Mouse (Mus musculus): Measurements from ENCODE around the gene Mcat.

The Mcat gene

DNA sequence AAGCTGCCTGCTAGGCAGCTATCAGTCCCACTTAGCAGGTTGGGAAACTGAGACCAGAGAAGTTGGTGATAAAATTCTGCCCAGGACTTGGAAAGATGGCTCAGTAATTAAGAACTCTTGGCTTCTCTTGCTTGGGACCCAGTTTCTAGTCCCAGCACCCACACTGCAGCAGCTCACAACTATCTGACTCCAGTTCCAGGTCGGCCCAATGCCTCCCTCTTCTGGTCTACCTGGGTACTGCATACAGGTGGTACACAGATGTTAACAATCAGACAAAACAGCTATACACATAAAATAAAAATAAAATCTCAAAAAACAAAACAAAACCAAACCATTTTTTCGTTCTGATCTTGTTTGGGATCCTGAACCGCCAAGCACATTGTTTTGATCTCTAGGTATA, 63.2 kb downstream of the Mcat start:
- peak in 1 of 2 experiments; percentile 26 for DNase-seq

GRCm38 (mm10) chr15:83499211-83499755, 64.3 kb downstream of the Mcat start:
- DNase-seq: peak in 1 of 2 experiments; percentile 25

DNA sequence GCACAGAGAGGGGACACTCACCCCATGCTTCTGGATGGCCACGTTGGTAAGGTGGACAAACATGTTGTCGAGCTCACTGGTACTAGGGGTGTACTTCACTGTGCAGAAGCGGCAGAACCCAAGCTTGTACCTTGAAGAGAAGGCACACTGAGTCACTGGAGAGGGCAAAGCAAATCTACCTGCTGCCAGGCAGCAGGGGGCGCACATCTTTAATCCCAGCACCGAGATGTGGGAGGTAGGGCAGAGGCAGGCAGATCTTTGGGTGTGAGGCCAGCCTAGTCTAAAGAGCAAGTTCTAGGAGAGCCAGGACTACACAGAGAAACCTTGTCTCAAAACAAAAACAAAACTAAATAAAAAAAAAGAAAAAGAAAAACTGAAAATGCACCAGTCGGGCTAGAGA, 66.3 kb downstream of the Mcat start:
- no peak for DNase-seq
